Mouse (Mus musculus): ENCODE measurements at regions not wholly inside any gene's neighbourhood (a gene's known extent, or its start where the extent isn't known, plus 50 kb on each side); places are given as distances from the start of the nearest gene placed in this dataset.
A peak's percentile ranks its signal among the peaks of the same experiment; 100 is the strongest.
"Not testable (repeated sequence)": the region's sequence is repeated elsewhere in the genome, so short reads cannot be mapped to it uniquely, and the experiment has no call there.

- 38% methylated on average over 1 of the region's 1 CpGs for WGBS
- not testable (repeated sequence) for DNase-seq; H3K27me3 ChIP-seq (ENCODE audit: control insufficient read depth, insufficient read depth, low read length); H3K4me3 ChIP-seq (replicated peaks; ENCODE audit: insufficient read depth, low read depth, low read length); H3K4me1 ChIP-seq (ENCODE audit: control insufficient read depth, insufficient read depth, low read length); H3K27ac ChIP-seq (ENCODE audit: insufficient read depth, low read length)
Observed at GRCm38 (mm10) chr16:8914183-8914582, 84.3 kb downstream of the 1810013L24Rik start.

DNA sequence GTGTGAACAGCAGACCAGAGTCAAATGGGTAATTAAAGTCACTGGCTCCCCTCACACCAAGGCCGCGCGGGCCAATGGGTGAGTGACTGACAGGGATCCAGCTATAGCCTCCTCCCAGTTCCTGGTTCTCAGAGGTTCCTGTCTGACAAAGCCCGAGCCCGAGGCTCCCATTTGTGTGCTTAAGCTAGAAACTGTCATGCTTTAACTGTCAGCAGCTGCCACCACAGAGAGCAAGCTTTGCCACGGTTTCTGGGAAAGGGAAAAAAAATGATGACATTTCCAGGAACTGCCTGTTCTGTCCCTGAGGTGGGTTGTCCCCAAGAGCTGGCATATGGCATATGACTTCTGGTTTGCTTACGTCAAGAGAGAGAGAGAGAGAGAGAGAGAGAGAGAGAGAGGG lies 86.2 kb downstream of the 1810013L24Rik start:
- H3K27me3 ChIP-seq (ENCODE audit: control insufficient read depth, insufficient read depth, low read length), result no peaks in the 10 kb centered on the region
- H3K27ac ChIP-seq (ENCODE audit: insufficient read depth, low read length), result no peak overlapping the region
- no peak for DNase-seq
- TF ChIP-seq CTCF (IDR thresholded peaks at IDR 0.05; ENCODE audit: borderline replicate concordance, insufficient read depth, low read depth, low read length), result no peak
- no peak for TF ChIP-seq POLR2A (IDR thresholded peaks at IDR 0.05; ENCODE audit: borderline replicate concordance, insufficient read depth, low read length)
- 52% methylated on average over 7 of the region's 7 CpGs for WGBS
- peaks cover 4% of the 10 kb centered on the region for H3K4me1 ChIP-seq (ENCODE audit: control insufficient read depth, insufficient read depth, low read length)
- H3K4me3 ChIP-seq (replicated peaks; ENCODE audit: insufficient read depth, low read depth, low read length), result no peak overlapping the region

- Histone ChIP-seq H3K27me3 (ENCODE audit: control insufficient read depth, insufficient read depth, low read length) (no peaks in the 10 kb centered on the region), H3K4me3 (replicated peaks; ENCODE audit: insufficient read depth, low read depth, low read length) (no peak overlapping the region), H3K27ac (ENCODE audit: insufficient read depth, low read length) (no peak overlapping the region), H3K4me1 (ENCODE audit: control insufficient read depth, insufficient read depth, low read length) (peaks cover 4% of the 10 kb centered on the region)
- peak; percentile 57 to 78 for DNase-seq
- 27% methylated on average over 9 of the region's 9 CpGs for WGBS
- TF ChIP-seq CTCF (IDR thresholded peaks at IDR 0.05; ENCODE audit: borderline replicate concordance, insufficient read depth, low read depth, low read length) (no peak), POLR2A (IDR thresholded peaks at IDR 0.05; ENCODE audit: borderline replicate concordance, insufficient read depth, low read length) (no peak)
Observed at GRCm38 (mm10) chr16:8918741-8919535, 89.0 kb downstream of the 1810013L24Rik start.

DNA sequence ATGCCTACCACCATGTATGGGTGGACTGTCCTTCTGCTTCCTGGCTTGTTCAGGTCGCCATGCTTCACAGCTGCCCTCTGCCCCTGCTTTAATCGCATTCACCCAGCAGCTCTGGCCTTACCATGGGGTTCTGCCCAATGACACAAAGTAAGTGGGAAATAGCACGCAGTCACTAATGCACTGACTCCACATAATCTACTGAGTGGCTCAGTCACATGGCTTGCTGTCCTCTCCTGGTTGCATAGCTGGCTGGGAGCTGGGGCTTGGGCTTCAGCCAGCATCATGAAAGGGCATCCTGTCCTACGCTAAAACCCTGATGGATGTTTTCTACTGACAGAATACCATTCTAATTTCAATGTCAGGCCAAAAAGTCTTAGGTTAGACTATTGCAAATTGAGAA lies 94.8 kb downstream of the 1810013L24Rik start:
- H3K4me1 ChIP-seq (ENCODE audit: control insufficient read depth, insufficient read depth, low read length), result no peaks in the 10 kb centered on the region
- H3K4me3 ChIP-seq (replicated peaks; ENCODE audit: insufficient read depth, low read depth, low read length), result no peak overlapping the region
- TF ChIP-seq POLR2A (IDR thresholded peaks at IDR 0.05; ENCODE audit: borderline replicate concordance, insufficient read depth, low read length) (no peak), CTCF (IDR thresholded peaks at IDR 0.05; ENCODE audit: borderline replicate concordance, insufficient read depth, low read depth, low read length) (no peak)
- no peaks in the 10 kb centered on the region for H3K27me3 ChIP-seq (ENCODE audit: control insufficient read depth, insufficient read depth, low read length)
- WGBS, result 73% methylated on average over 4 of the region's 4 CpGs
- DNase-seq, result no peak
- no peak overlapping the region for H3K27ac ChIP-seq (ENCODE audit: insufficient read depth, low read length)

GRCm38 (mm10) chr16:8931961-8932360 lies 102.1 kb downstream of the 1810013L24Rik start:
- H3K27ac ChIP-seq (ENCODE audit: insufficient read depth, low read length), result no peak overlapping the region
- no peak for TF ChIP-seq POLR2A (IDR thresholded peaks at IDR 0.05; ENCODE audit: borderline replicate concordance, insufficient read depth, low read length)
- TF ChIP-seq CTCF (IDR thresholded peaks at IDR 0.05; ENCODE audit: borderline replicate concordance, insufficient read depth, low read depth, low read length), result no peak
- no peak overlapping the region for H3K4me3 ChIP-seq (replicated peaks; ENCODE audit: insufficient read depth, low read depth, low read length)
- DNase-seq, result no peak
- no peaks in the 10 kb centered on the region for H3K27me3 ChIP-seq (ENCODE audit: control insufficient read depth, insufficient read depth, low read length)
- H3K4me1 ChIP-seq (ENCODE audit: control insufficient read depth, insufficient read depth, low read length), result no peaks in the 10 kb centered on the region

- no peak overlapping the region for H3K4me3 ChIP-seq (replicated peaks; ENCODE audit: insufficient read depth, low read depth, low read length)
- H3K27me3 ChIP-seq (ENCODE audit: control insufficient read depth, insufficient read depth, low read length), result no peaks in the 10 kb centered on the region
- no peak for DNase-seq
- WGBS, result 93% methylated on average over 3 of the region's 3 CpGs
- no peak overlapping the region for H3K27ac ChIP-seq (ENCODE audit: insufficient read depth, low read length)
- H3K4me1 ChIP-seq (ENCODE audit: control insufficient read depth, insufficient read depth, low read length), result peaks cover 8% of the 10 kb centered on the region
- TF ChIP-seq POLR2A (IDR thresholded peaks at IDR 0.05; ENCODE audit: borderline replicate concordance, insufficient read depth, low read length), result no peak
- TF ChIP-seq CTCF (IDR thresholded peaks at IDR 0.05; ENCODE audit: borderline replicate concordance, insufficient read depth, low read depth, low read length), result no peak
Observed at GRCm38 (mm10) chr16:8933121-8933520, 103.2 kb downstream of the 1810013L24Rik start.

- H3K27me3 ChIP-seq (ENCODE audit: control insufficient read depth, insufficient read depth, low read length), result no peaks in the 10 kb centered on the region
- no peak for DNase-seq
- H3K4me3 ChIP-seq (replicated peaks; ENCODE audit: insufficient read depth, low read depth, low read length), result no peak overlapping the region
- TF ChIP-seq CTCF (IDR thresholded peaks at IDR 0.05; ENCODE audit: borderline replicate concordance, insufficient read depth, low read depth, low read length), result no peak
- no peak for TF ChIP-seq POLR2A (IDR thresholded peaks at IDR 0.05; ENCODE audit: borderline replicate concordance, insufficient read depth, low read length)
- H3K4me1 ChIP-seq (ENCODE audit: control insufficient read depth, insufficient read depth, low read length), result peaks cover 25% of the 10 kb centered on the region
- no peak overlapping the region for H3K27ac ChIP-seq (ENCODE audit: insufficient read depth, low read length)
Observed at GRCm38 (mm10) chr16:8936446-8936845, 106.5 kb downstream of the 1810013L24Rik start.

- TF ChIP-seq CTCF (IDR thresholded peaks at IDR 0.05; ENCODE audit: borderline replicate concordance, insufficient read depth, low read depth, low read length) (no peak), POLR2A (IDR thresholded peaks at IDR 0.05; ENCODE audit: borderline replicate concordance, insufficient read depth, low read length) (no peak)
- Histone ChIP-seq H3K4me1 (ENCODE audit: control insufficient read depth, insufficient read depth, low read length) (peaks cover 25% of the 10 kb centered on the region), H3K27me3 (ENCODE audit: control insufficient read depth, insufficient read depth, low read length) (no peaks in the 10 kb centered on the region), H3K4me3 (replicated peaks; ENCODE audit: insufficient read depth, low read depth, low read length) (no peak overlapping the region), H3K27ac (ENCODE audit: insufficient read depth, low read length) (no peak overlapping the region)
- peak; percentile 77 to 90 for DNase-seq
- WGBS, result 9% methylated on average over 5 of the region's 5 CpGs
Observed at GRCm38 (mm10) chr16:8938516-8938915, 108.6 kb downstream of the 1810013L24Rik start.
